Mouse (Mus musculus) erythroblast, embryonic 14.5 days (primary cell): ENCODE results near the gene Susd3. TPM values are rescaled to one million over a fixed set of nuclear protein-coding genes. Genes with fewer than 3 reads are reported as not detected.

Source experiments
- H3K27me3 ChIP-seq: 2 replicates; pipeline ENCODE4 v1.6.1; 2012; ENCODE audit warnings: inconsistent platforms; ENCODE audit not compliant: control insufficient read depth
- H3K36me3 ChIP-seq: 2 replicates; pipeline ENCODE4 v1.6.1; 2012; ENCODE audit warnings: mild to moderate bottlenecking, inconsistent platforms; ENCODE audit not compliant: control insufficient read depth
- H3K4me1 ChIP-seq: 2 replicates; pipeline ENCODE4 v1.6.1; 2012; ENCODE audit warnings: inconsistent platforms; ENCODE audit not compliant: control insufficient read depth
- H3K4me3 ChIP-seq: replicated peaks from 2 replicates; pipeline ENCODE3; 2012; ENCODE audit warnings: moderate library complexity, mild to moderate bottlenecking, inconsistent platforms
- H3K9me3 ChIP-seq: 2 replicates; pipeline ENCODE4 v1.6.1; 2012; ENCODE audit warnings: low read length, inconsistent platforms, mixed read lengths; ENCODE audit not compliant: control insufficient read depth
- GATA1 ChIP-seq: IDR thresholded peaks from 2 replicates; pipeline ENCODE4 v1.6.1; 2012; ENCODE audit warnings: low read length, inconsistent platforms, mixed read lengths
- TAL1 ChIP-seq: IDR thresholded peaks from 3 replicates; pipeline ENCODE4 v1.6.1; 2012; ENCODE audit warnings: low read length, inconsistent platforms, mixed read lengths
- polyA plus RNA-seq: library from polyadenylated mRNA; stranded (reverse); fragments of >175 nt; gene quantifications from 2 replicates; pipeline ENCODE4 v1.2.3, GENCODE M21; 2012

Susd3 gene
- polyA plus RNA-seq, 1 experiment: 0.05 TPM

DNA sequence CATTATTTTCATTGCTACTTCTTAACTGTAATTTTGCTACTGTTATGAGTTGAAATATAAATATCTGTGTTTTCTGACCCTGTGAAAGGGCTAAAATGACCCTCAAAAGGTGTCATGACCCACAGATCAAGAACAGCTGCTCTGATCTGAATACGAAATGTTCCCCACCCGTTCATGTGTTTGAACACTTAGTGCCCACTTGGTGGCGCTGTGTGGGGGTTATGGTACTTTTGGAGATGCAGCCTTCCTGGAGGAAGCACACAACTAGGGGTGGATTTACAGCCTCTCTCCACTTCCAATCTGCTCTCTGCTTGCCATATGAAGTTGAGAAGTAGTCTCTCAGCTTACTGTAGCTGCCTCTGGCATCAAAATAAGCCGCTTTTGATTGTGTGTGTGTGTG, 13.8 kb downstream of the Susd3 start:
- H3K4me3 ChIP-seq: no peak overlapping the region
- H3K9me3 ChIP-seq: no peaks in the 10 kb centered on the region
- H3K36me3 ChIP-seq: no peaks in the 10 kb centered on the region
- no peak for TF ChIP-seq TAL1
- no peak for TF ChIP-seq GATA1
- no peaks in the 10 kb centered on the region for H3K4me1 ChIP-seq
- H3K27me3 ChIP-seq: no peaks in the 10 kb centered on the region

- Histone ChIP-seq H3K4me1 (no peaks in the 10 kb centered on the region), H3K36me3 (no peaks in the 10 kb centered on the region), H3K27me3 (no peaks in the 10 kb centered on the region), H3K4me3 (no peak overlapping the region), H3K9me3 (no peaks in the 10 kb centered on the region)
- TF ChIP-seq TAL1 (no peak), GATA1 (no peak)
Measured at GRCm38 (mm10) chr13:49233792-49234572, 14.5 kb downstream of the Susd3 start.

- Histone ChIP-seq H3K4me1 (no peaks in the 10 kb centered on the region), H3K36me3 (no peaks in the 10 kb centered on the region), H3K27me3 (peaks cover 4% of the 10 kb centered on the region; the same call in 1 of the 2 replicates), H3K4me3 (no peak overlapping the region), H3K9me3 (no peaks in the 10 kb centered on the region)
- TF ChIP-seq TAL1 (no peak), GATA1 (no peak)
Measured at GRCm38 (mm10) chr13:49225633-49226032, 22.9 kb downstream of the Susd3 start.

DNA sequence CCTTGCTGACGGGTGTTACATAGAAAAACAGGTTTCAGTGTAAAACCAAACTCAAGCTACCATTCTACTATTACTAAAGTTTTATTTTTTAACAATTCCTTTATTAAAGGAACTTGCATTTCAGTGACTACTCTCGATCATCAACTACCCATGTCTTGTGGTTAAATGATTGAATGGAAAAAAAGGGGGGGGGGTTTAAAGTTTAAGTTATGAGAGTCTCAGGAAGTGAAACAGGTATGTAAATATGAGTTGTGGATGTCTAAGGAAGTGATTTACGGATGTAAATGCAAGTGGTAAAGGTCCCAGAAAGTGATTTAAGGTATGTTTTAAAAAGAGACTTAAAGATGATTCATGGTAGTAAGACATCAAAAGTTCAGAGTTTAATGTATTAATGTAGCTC, 23.3 kb downstream of the Susd3 start:
- no peaks in the 10 kb centered on the region for H3K36me3 ChIP-seq
- H3K9me3 ChIP-seq: no peaks in the 10 kb centered on the region
- no peak for TF ChIP-seq GATA1
- no peak for TF ChIP-seq TAL1
- H3K4me1 ChIP-seq: no peaks in the 10 kb centered on the region
- no peak overlapping the region for H3K4me3 ChIP-seq
- peaks cover 4% of the 10 kb centered on the region; the same call in 1 of the 2 replicates for H3K27me3 ChIP-seq

DNA sequence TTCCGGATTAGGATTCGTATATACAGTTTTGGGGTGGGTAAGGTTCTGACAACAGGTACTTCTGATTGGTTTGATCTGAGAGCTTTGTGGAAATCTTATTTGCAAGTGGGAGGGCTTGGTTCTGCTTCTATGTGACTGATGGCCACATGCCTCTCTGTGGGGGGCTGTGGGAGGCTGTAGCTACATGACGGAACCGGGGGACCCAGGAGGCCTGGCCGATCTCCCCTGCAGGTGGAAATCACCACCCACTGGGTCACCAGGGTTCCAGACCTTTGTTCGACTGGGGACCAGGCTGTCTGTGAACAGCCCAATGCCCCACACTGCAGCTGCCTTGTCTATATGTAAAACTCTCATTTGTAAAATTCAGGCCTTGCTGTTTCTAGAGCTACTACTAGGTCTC, 23.8 kb downstream of the Susd3 start:
- TF ChIP-seq GATA1 (no peak), TAL1 (no peak)
- no peak overlapping the region for H3K4me3 ChIP-seq
- no peaks in the 10 kb centered on the region for H3K9me3 ChIP-seq
- no peaks in the 10 kb centered on the region for H3K36me3 ChIP-seq
- H3K4me1 ChIP-seq: no peaks in the 10 kb centered on the region
- H3K27me3 ChIP-seq: peaks cover 4% of the 10 kb centered on the region; the same call in 1 of the 2 replicates

- no peaks in the 10 kb centered on the region for H3K4me1 ChIP-seq
- H3K27me3 ChIP-seq: peaks cover 4% of the 10 kb centered on the region; the same call in 1 of the 2 replicates
- no peak overlapping the region for H3K4me3 ChIP-seq
- H3K36me3 ChIP-seq: no peaks in the 10 kb centered on the region
- H3K9me3 ChIP-seq: no peaks in the 10 kb centered on the region
- TF ChIP-seq GATA1 (no peak), TAL1 (no peak)
Measured at GRCm38 (mm10) chr13:49224314-49224713, 24.2 kb downstream of the Susd3 start.

DNA sequence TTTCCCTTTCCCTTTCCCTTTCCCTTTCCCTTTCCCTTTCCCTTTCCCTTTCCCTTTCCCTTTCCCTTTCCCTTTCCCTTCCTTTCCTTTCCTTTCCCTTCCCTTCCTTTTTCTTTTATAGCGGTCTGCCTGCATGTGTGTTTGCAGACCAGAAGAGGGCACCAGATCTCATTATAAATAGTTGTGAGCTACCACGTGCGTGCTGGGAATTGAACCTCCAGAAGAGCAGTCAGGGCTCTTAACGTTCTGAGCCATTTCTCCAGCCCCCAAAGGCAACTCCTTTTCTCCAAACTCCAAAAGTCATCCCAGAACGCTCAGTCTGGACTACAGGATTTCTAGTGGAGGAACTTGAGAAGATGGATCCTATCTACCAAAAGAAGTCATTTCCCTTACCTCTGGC, 27.6 kb downstream of the Susd3 start:
- Histone ChIP-seq H3K4me1 (peaks cover 12% of the 10 kb centered on the region), H3K9me3 (no peaks in the 10 kb centered on the region), H3K4me3 (no peak overlapping the region), H3K27me3 (peaks cover 9% of the 10 kb centered on the region), H3K36me3 (no peaks in the 10 kb centered on the region)
- TF ChIP-seq GATA1 (no peak), TAL1 (no peak)

- Histone ChIP-seq H3K4me3 (no peak overlapping the region), H3K4me1 (peaks cover 20% of the 10 kb centered on the region), H3K9me3 (no peaks in the 10 kb centered on the region), H3K36me3 (no peaks in the 10 kb centered on the region), H3K27me3 (peaks cover 21% of the 10 kb centered on the region)
- TF ChIP-seq TAL1 (no peak), GATA1 (no peak)
Measured at GRCm38 (mm10) chr13:49219367-49219766, 29.1 kb downstream of the Susd3 start.

DNA sequence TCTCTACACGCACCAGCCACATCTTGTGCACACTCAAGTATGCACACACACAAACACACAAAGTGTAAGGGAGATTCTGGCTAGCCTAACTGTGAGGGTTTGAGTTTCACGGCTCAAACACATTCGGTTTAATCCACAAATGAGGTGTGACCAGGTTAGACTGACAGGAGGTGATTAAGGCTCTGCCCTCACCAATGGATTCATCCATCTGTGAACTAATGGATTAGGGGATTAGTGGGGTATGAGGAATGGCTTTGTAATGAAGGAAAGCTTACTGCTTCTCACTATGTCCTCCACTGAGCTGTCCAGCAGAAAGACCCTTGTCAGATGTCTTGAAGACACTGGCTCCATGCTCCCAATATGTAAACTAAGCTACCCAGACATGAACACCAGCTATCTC, 29.9 kb downstream of the Susd3 start:
- Histone ChIP-seq H3K4me1 (peaks cover 20% of the 10 kb centered on the region), H3K27me3 (peaks cover 23% of the 10 kb centered on the region), H3K4me3 (no peak overlapping the region)

More for the DNA sequence above, 29.9 kb downstream of the Susd3 start:
- Histone ChIP-seq H3K36me3 (no peaks in the 10 kb centered on the region), H3K9me3 (no peaks in the 10 kb centered on the region)
- no peak for TF ChIP-seq TAL1
- TF ChIP-seq GATA1: no peak
